Mouse (Mus musculus): ENCODE results near the gene Scarb1.

- TF ChIP-seq POLR2A (IDR thresholded peaks at IDR 0.05; ENCODE audit: insufficient read depth, low read depth, low read length) (no peak), CTCF (IDR thresholded peaks at IDR 0.05; ENCODE audit: insufficient read depth, low read depth, low read length) (no peak)
These were observed 36.5 kb downstream of the Scarb1 start for GRCm38 (mm10) chr5:125304245-125304856.

Data from olfactory bulb, adult 2 months (tissue).